Mouse (Mus musculus): Measurements from ENCODE around the gene Pex12. TPM values are rescaled to one million over a fixed set of nuclear protein-coding genes. Genes with fewer than 3 reads are reported as not detected.

Pex12 gene
- polyA plus RNA-seq, 1 experiment from 2014 or later, result 16.3 TPM

DNA sequence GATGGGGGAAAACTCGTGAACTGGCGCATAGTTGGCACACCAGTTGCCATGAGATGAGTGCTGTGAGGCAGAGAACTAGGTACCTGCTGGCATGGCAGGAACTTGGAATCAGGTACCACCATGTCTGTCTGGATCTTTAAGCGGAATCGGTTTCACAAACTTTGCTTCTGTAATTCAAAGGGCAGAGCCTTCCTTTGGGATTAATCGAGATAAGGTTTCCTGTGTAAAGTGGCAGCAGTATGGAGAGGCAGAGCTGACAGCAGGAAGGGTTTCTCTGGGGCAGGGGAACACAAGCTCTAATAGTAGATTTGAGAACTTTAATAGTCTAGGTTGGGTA lies 10.2 kb downstream of the Pex12 start:
- H3K36me3 ChIP-seq (ENCODE audit: control insufficient read depth, insufficient read depth, low read length), result peaks cover 6% of the 10 kb centered on the region; the same call in 1 of the 2 replicates
- ATAC-seq (ENCODE audit: low read depth), result 0 out of 2 replicates have a peak, but pooled peaks have one; percentile 15
- no peak overlapping the region for H3K27ac ChIP-seq (ENCODE audit: low read depth, low read length)
- H3K4me2 ChIP-seq (ENCODE audit: low read depth, low read length), result peak overlapping the region; percentile 55
- H3K4me1 ChIP-seq (ENCODE audit: control insufficient read depth, insufficient read depth, low read length), result peaks cover 19% of the 10 kb centered on the region
- no peaks in the 10 kb centered on the region for H3K27me3 ChIP-seq (ENCODE audit: control insufficient read depth, insufficient read depth, low read length)
- H3K9me3 ChIP-seq (ENCODE audit: control insufficient read depth, low read length), result no peaks in the 10 kb centered on the region
- peak overlapping the region; percentile 61 for H3K4me3 ChIP-seq (ENCODE audit: low read depth, low read length)
- WGBS, result 3% methylated on average over 5 of the region's 5 CpGs
- peak overlapping the region; percentile 47 for H3K9ac ChIP-seq (replicated peaks; ENCODE audit: low read depth, low read length)

DNA sequence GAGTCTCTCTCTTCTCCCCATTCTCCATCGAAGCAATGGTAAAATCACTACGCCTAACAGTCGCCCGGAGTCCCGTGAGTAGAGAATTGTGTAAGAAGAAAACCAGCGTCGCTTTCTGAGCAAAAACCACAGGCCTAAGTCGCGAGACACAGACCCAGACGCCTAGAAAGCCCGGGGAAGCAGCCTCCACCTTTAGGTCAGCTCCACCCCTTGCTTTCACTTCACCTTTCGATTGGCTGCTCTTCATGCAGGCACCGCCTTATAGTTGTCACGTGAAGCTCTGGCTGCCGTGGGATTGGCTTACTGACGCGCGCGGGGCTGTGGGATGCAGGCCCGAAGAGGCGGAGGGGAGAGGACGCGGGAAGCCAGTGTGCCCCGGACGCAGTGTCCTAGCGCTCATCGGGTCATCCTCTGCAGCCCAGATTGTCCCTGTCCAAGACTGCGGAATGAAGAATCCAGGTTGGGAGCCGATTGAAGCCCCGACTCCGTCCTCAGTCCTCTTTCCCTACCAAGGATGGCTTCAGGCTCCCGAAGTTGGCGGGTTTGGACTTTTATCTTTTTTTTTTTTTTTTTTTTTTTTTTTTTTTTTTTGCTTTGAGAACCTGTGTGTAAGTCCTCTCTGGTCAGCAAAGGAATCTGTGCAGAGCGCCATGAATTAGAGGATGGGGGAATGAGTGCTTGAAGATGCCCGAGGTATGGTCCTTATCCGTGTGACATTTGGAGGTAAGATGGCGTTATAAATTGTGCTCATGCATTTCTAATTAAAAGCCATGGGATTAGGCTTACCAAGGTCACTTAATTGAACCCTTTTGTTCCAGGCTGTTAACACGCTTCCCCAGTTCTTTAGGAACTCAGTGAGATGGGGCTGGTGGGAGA lies 10.8 kb downstream of the Pex12 start:
- peaks cover 6% of the 10 kb centered on the region; the same call in 1 of the 2 replicates for H3K36me3 ChIP-seq (ENCODE audit: control insufficient read depth, insufficient read depth, low read length)
- H3K4me3 ChIP-seq (ENCODE audit: low read depth, low read length), result peak overlapping the region; percentile 61
- H3K27me3 ChIP-seq (ENCODE audit: control insufficient read depth, insufficient read depth, low read length), result no peaks in the 10 kb centered on the region
- under 1% methylated on average over 38 of the region's 38 CpGs for WGBS
- H3K27ac ChIP-seq (ENCODE audit: low read depth, low read length), result peak overlapping the region; percentile 69
- H3K9me3 ChIP-seq (ENCODE audit: control insufficient read depth, low read length), result no peaks in the 10 kb centered on the region
- peak overlapping the region; percentile 63 for H3K9ac ChIP-seq (replicated peaks; ENCODE audit: low read depth, low read length)
- peak; percentile 100 for ATAC-seq (ENCODE audit: low read depth)
- peaks cover 17% of the 10 kb centered on the region for H3K4me1 ChIP-seq (ENCODE audit: control insufficient read depth, insufficient read depth, low read length)
- H3K4me2 ChIP-seq (ENCODE audit: low read depth, low read length), result peak overlapping the region; percentile 55

DNA sequence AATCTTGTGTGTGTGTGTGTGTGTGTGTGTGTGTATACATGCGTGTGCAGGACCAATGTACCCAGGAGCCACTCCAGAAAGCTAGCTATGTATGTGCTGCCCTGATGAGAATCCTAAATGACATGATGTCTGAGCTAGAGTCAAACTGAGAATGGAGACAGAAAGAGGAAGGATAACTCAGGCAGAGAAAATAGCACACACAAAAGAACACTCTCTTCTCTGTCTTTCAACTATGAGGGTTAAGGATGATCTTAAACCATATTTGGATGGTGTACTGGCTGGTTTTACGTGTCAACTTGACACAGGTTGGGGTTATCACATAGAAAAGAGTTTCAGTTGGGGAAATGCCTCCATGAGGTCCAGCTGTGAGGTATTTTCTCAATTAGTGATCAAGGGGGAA lies 12.8 kb downstream of the Pex12 start:
- WGBS, result 92% methylated on average over 2 of the region's 2 CpGs
- Histone ChIP-seq H3K9ac (replicated peaks; ENCODE audit: low read depth, low read length) (no peak overlapping the region), H3K36me3 (ENCODE audit: control insufficient read depth, insufficient read depth, low read length) (no peaks in the 10 kb centered on the region), H3K4me3 (ENCODE audit: low read depth, low read length) (no peak overlapping the region), H3K27ac (ENCODE audit: low read depth, low read length) (no peak overlapping the region), H3K9me3 (ENCODE audit: control insufficient read depth, low read length) (no peaks in the 10 kb centered on the region), H3K27me3 (ENCODE audit: control insufficient read depth, insufficient read depth, low read length) (no peaks in the 10 kb centered on the region), H3K4me1 (ENCODE audit: control insufficient read depth, insufficient read depth, low read length) (peaks cover 17% of the 10 kb centered on the region), H3K4me2 (ENCODE audit: low read depth, low read length) (no peak overlapping the region)
- no peak for ATAC-seq (ENCODE audit: low read depth)

DNA sequence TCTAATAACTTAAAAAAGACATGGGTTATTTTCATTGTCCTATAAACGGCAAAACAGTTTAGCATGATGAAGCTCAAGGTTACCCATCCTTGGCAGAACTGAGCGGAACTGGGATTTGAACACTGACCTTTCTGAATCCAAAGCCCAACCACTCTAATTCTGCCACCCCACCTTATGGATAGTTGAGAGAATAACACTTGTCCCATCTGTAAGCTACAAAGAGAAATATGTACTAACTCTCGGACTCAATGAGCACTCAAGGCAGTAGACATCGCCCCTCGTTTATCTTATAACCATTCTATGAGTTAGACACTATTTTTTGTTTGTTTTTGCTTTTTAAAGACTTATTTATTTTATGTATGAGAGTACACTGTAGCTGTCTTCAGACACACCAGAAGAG lies 13.3 kb downstream of the Pex12 start:
- H3K4me3 ChIP-seq (ENCODE audit: low read depth, low read length), result no peak overlapping the region
- no peak overlapping the region for H3K27ac ChIP-seq (ENCODE audit: low read depth, low read length)
- no peaks in the 10 kb centered on the region for H3K9me3 ChIP-seq (ENCODE audit: control insufficient read depth, low read length)
- H3K27me3 ChIP-seq (ENCODE audit: control insufficient read depth, insufficient read depth, low read length), result no peaks in the 10 kb centered on the region
- 97% methylated on average over 5 of the region's 5 CpGs for WGBS
- ATAC-seq (ENCODE audit: low read depth), result no peak
- no peak overlapping the region for H3K4me2 ChIP-seq (ENCODE audit: low read depth, low read length)
- peaks cover 17% of the 10 kb centered on the region for H3K4me1 ChIP-seq (ENCODE audit: control insufficient read depth, insufficient read depth, low read length)
- no peak overlapping the region for H3K9ac ChIP-seq (replicated peaks; ENCODE audit: low read depth, low read length)
- H3K36me3 ChIP-seq (ENCODE audit: control insufficient read depth, insufficient read depth, low read length), result no peaks in the 10 kb centered on the region

DNA sequence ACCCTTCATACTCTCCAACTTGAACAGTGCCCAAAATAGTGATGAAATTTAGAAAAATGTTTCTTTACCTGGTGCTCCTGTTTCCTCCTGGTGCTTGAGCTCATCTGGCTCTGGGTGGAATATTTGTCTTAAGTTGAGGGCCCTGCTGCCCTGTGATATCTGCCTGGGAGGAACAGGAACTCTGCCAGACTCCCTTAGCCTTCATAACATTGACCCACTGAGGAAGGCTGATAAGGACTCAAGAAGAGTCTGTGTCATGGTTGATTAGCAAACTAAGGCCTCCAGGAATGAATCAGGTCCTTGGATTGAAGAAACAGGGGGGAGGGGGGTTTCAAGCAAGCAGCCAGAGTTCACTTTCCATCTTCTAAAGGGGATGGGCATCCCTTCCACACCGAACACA lies 15.8 kb downstream of the Pex12 start, which contains the start of gene Slfn14:
Slfn14 (minus strand) TSS at position 161 of the 400 bp plus-strand sequence.
- H3K36me3 ChIP-seq (ENCODE audit: control insufficient read depth, insufficient read depth, low read length), result no peaks in the 10 kb centered on the region
- ATAC-seq (ENCODE audit: low read depth), result no peak
- no peak within 1 kb of the TSS for H3K27ac ChIP-seq (ENCODE audit: low read depth, low read length)
- H3K4me2 ChIP-seq (ENCODE audit: low read depth, low read length), result no peak within 1 kb of the TSS
- H3K9me3 ChIP-seq (ENCODE audit: control insufficient read depth, low read length), result no peaks in the 10 kb centered on the region
- H3K4me1 ChIP-seq (ENCODE audit: control insufficient read depth, insufficient read depth, low read length), result 0 out of 2 replicates have a peak, but pooled peaks cover 6% of the 10 kb centered on the region
- H3K9ac ChIP-seq (replicated peaks; ENCODE audit: low read depth, low read length), result no peak within 1 kb of the TSS
- H3K27me3 ChIP-seq (ENCODE audit: control insufficient read depth, insufficient read depth, low read length), result no peaks in the 10 kb centered on the region
- no peak within 1 kb of the TSS for H3K4me3 ChIP-seq (ENCODE audit: low read depth, low read length)
- WGBS, result 80% methylated on average over 1 of the region's 1 CpGs

DNA sequence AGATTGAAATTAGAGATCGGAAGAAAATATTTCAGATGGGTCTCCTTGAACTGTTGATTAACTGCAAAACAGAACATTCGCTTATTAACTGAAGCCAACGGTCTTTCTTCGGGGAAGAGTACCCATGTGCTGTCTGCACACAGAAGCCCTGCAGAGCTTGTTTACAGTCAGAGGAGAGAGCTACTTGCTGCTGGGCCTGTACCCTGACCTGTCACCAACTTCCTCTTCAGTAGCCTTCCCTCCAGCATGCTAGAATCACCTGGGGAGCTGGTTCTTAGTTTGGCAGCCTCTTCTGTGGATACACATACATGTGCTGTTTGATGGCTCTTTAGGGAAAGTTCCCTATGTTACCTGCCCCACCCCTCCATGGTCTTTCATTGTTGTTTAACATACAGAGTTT lies 16.8 kb downstream of the Pex12 start:
- no peak for ATAC-seq (ENCODE audit: low read depth)
- H3K36me3 ChIP-seq (ENCODE audit: control insufficient read depth, insufficient read depth, low read length), result no peaks in the 10 kb centered on the region
- 93% methylated on average over 4 of the region's 4 CpGs for WGBS

DNA sequence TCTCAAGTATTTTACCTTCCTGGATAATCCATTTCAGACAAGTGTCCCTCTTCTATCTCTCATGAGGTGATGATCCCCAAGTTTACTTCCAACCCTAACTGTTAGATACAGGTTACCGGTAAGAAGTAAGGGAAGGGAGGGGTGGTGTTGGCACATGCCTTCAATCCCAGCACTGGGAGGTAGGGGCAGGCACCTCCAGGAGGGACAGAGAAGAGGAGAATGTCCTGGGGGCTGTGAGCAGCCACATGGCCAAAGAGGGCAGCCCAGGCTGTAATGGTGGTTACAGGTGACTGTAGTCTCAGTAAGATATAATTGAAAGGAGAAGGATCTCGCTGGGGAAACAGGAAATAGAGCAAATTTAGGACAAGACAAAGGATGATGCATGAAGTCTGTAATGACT lies 20.3 kb downstream of the Pex12 start:
- ATAC-seq (ENCODE audit: low read depth), result no peak
- no peaks in the 10 kb centered on the region for H3K9me3 ChIP-seq (ENCODE audit: control insufficient read depth, low read length)
- no peaks in the 10 kb centered on the region for H3K36me3 ChIP-seq (ENCODE audit: control insufficient read depth, insufficient read depth, low read length)
- H3K4me2 ChIP-seq (ENCODE audit: low read depth, low read length), result no peak overlapping the region
- no peak overlapping the region for H3K4me3 ChIP-seq (ENCODE audit: low read depth, low read length)
- no peak overlapping the region for H3K27ac ChIP-seq (ENCODE audit: low read depth, low read length)
- WGBS, result 56% methylated on average over 2 of the region's 2 CpGs
- no peak overlapping the region for H3K9ac ChIP-seq (replicated peaks; ENCODE audit: low read depth, low read length)
- H3K4me1 ChIP-seq (ENCODE audit: control insufficient read depth, insufficient read depth, low read length), result no peaks in the 10 kb centered on the region
- no peaks in the 10 kb centered on the region for H3K27me3 ChIP-seq (ENCODE audit: control insufficient read depth, insufficient read depth, low read length)

More for the DNA sequence above, 16.8 kb downstream of the Pex12 start:
- no peaks in the 10 kb centered on the region for H3K27me3 ChIP-seq (ENCODE audit: control insufficient read depth, insufficient read depth, low read length)
- no peak overlapping the region for H3K27ac ChIP-seq (ENCODE audit: low read depth, low read length)
- no peak overlapping the region for H3K4me2 ChIP-seq (ENCODE audit: low read depth, low read length)
- H3K9me3 ChIP-seq (ENCODE audit: control insufficient read depth, low read length), result no peaks in the 10 kb centered on the region
- no peak overlapping the region for H3K9ac ChIP-seq (replicated peaks; ENCODE audit: low read depth, low read length)
- H3K4me1 ChIP-seq (ENCODE audit: control insufficient read depth, insufficient read depth, low read length), result 0 out of 2 replicates have a peak, but pooled peaks cover 2% of the 10 kb centered on the region
- H3K4me3 ChIP-seq (ENCODE audit: low read depth, low read length), result no peak overlapping the region

DNA sequence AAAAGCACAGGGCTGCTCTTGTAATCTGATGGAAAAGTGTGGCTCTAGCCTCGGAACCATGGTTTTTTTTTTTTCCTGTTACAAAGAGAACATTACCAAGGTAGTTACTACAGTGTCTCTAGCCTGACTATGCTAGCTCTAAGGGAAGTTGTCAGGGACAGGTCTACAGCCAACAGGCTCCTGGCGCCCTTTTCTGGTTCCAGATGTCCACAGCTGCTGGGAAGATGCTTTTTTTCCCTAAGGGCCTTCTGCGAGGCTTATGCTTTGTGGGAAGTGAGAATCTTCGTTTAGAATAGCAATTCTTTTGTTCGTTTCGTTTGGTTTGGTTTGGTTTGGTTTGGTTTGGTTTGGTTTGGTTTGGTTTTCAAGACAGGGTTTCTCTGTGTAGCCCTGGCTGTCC lies 22.7 kb downstream of the Pex12 start:
- ATAC-seq (ENCODE audit: low read depth), result no peak
- no peaks in the 10 kb centered on the region for H3K27me3 ChIP-seq (ENCODE audit: control insufficient read depth, insufficient read depth, low read length)
- H3K4me1 ChIP-seq (ENCODE audit: control insufficient read depth, insufficient read depth, low read length), result no peaks in the 10 kb centered on the region
- H3K27ac ChIP-seq (ENCODE audit: low read depth, low read length), result no peak overlapping the region
- no peaks in the 10 kb centered on the region for H3K9me3 ChIP-seq (ENCODE audit: control insufficient read depth, low read length)
- H3K36me3 ChIP-seq (ENCODE audit: control insufficient read depth, insufficient read depth, low read length), result no peaks in the 10 kb centered on the region
- no peak overlapping the region for H3K4me2 ChIP-seq (ENCODE audit: low read depth, low read length)
- 88% methylated on average over 6 of the region's 6 CpGs for WGBS
- no peak overlapping the region for H3K4me3 ChIP-seq (ENCODE audit: low read depth, low read length)
- no peak overlapping the region for H3K9ac ChIP-seq (replicated peaks; ENCODE audit: low read depth, low read length)

DNA sequence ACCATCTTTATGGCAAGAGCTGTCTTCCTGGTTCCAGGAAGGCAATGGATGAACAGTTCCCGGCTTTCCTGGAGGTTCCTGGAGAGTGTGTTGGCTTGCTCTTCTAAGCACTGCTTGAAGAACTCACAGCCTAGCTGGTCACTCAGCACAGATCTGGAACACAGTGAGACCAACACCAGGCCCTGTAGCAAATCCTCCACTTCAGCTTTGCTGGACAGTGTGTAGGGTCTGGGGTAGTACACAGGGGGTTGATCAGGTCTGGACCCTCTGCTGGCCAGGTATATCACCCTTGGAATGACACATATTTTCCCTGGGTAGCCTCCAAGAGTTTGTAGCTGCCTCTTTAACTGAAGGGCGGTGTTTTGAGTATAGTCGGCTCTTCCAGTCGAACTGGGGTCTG lies 23.4 kb downstream of the Pex12 start:
- no peaks in the 10 kb centered on the region for H3K4me1 ChIP-seq (ENCODE audit: control insufficient read depth, insufficient read depth, low read length)
- no peak overlapping the region for H3K27ac ChIP-seq (ENCODE audit: low read depth, low read length)
- H3K9ac ChIP-seq (replicated peaks; ENCODE audit: low read depth, low read length), result no peak overlapping the region
- no peak for ATAC-seq (ENCODE audit: low read depth)
- H3K9me3 ChIP-seq (ENCODE audit: control insufficient read depth, low read length), result no peaks in the 10 kb centered on the region
- WGBS, result 87% methylated on average over 4 of the region's 4 CpGs
- H3K4me3 ChIP-seq (ENCODE audit: low read depth, low read length), result no peak overlapping the region
- H3K36me3 ChIP-seq (ENCODE audit: control insufficient read depth, insufficient read depth, low read length), result no peaks in the 10 kb centered on the region
- no peak overlapping the region for H3K4me2 ChIP-seq (ENCODE audit: low read depth, low read length)
- no peaks in the 10 kb centered on the region for H3K27me3 ChIP-seq (ENCODE audit: control insufficient read depth, insufficient read depth, low read length)
